ENCODE assay signal across 22 mouse cellular contexts in genomic region chr4:126683084-126683483, GRCm38 (mm10). TPM values are rescaled to one million over a fixed set of nuclear protein-coding genes. Genes with fewer than 3 reads are reported as not detected.
DNase-seq lines count a peak whose midpoint lies in the region; ATAC-seq and TF ChIP-seq lines count a peak whose summit lies in the region.
"Had no signal": no experiment of that assay in that cellular context is flagged by ENCODE, and none has a peak within 500 bp of the region (broad histone marks: within the 10 kb centered on the region; RNA-seq: fewer than 3 reads in every experiment).

No protein-coding gene starts in this region.

- no peak for DNase-seq in stomach, postnatal 0 days (ENCODE audit: low spot score)
- no peak for DNase-seq in MEL (ENCODE audit: low read depth, low spot score)
- DNase-seq in liver, embryonic 14.5 days (ENCODE audit: low read depth in 3 of 3, low spot score in 3 of 3) = no peak
- DNase-seq in lung, postnatal 10 days = no peak
- DNase-seq in ovary, postnatal 14 days (ENCODE audit: low spot score) = no peak
- DNase-seq in frontal cortex, postnatal 14 days (ENCODE audit: low spot score in 2 of 2) = no peak
- DNase-seq: cerebellum, postnatal 14 days; lung, adult 2 months; lung, postnatal 4 days; thymus, adult 18-20 months had no signal

- H3K36me3 ChIP-seq in stomach, embryonic 16.5 days (ENCODE audit: control insufficient read depth, insufficient read depth, low read length) = peaks cover 17% of the 10 kb centered on the region
- H3K36me3 ChIP-seq in stomach, postnatal 0 days (ENCODE audit: control insufficient read depth, insufficient read depth, low read length) = peaks cover 6% of the 10 kb centered on the region
- peaks cover 25 to 38% of the 10 kb centered on the region in 2 experiments for H3K36me3 ChIP-seq in MEL (ENCODE audit: control insufficient read depth in 1 of 2, insufficient read depth in 2 of 2, low read length in 2 of 2)
- peaks cover 30% of the 10 kb centered on the region for H3K36me3 ChIP-seq in liver, embryonic 14.5 days (replicated peaks; ENCODE audit: control insufficient read depth, insufficient read depth, low read depth)

- H3K27ac ChIP-seq in stomach, embryonic 16.5 days (ENCODE audit: low read length) = no peak overlapping the region
- H3K27ac ChIP-seq in stomach, postnatal 0 days (replicated peaks) = no peak overlapping the region
- peak overlapping the region; percentile 61 for H3K27ac ChIP-seq in MEL (ENCODE audit: control insufficient read depth, low read depth, low read length)
- H3K27ac ChIP-seq in liver, embryonic 14.5 days = peak overlapping the region; percentile 70
- H3K27ac ChIP-seq: forebrain, embryonic 13.5 days; heart, embryonic 15.5 days; kidney, embryonic 15.5 days; limb, embryonic 10.5 days; midbrain, embryonic 10.5 days had no signal

- TF ChIP-seq CTCF in stomach, postnatal 0 days (IDR thresholded peaks at IDR 0.05; ENCODE audit: low read depth) = no peak
- TF ChIP-seq CTCF in MEL (IDR thresholded peaks at IDR 0.05 in 2 of 3, conservative IDR thresholded peaks at IDR 0.05 in 1 of 3; ENCODE audit: control insufficient read depth in 1 of 3, insufficient read depth in 1 of 3, low read depth in 2 of 3, low read length in 3 of 3, poor library complexity in 1 of 3, severe bottlenecking in 1 of 3) = no peak
- TF ChIP-seq CTCF in liver, embryonic 14.5 days (IDR thresholded peaks at IDR 0.05; ENCODE audit: low read depth) = no peak

- peaks cover 4% of the 10 kb centered on the region; the same call in 1 of the 2 replicates for H3K4me1 ChIP-seq in stomach, embryonic 16.5 days (ENCODE audit: control insufficient read depth, insufficient read depth, low read length)
- H3K4me1 ChIP-seq in stomach, postnatal 0 days (replicated peaks; ENCODE audit: control insufficient read depth, insufficient read depth) = 0 out of 2 replicates have a peak, but pooled peaks cover 2% of the 10 kb centered on the region
- peaks cover 8 to 19% of the 10 kb centered on the region in 2 experiments for H3K4me1 ChIP-seq in MEL (ENCODE audit: control insufficient read depth in 1 of 2, insufficient read depth in 2 of 2, low read length in 2 of 2)
- peaks cover 23 to 26% of the 10 kb centered on the region in 2 experiments for H3K4me1 ChIP-seq in liver, embryonic 14.5 days (replicated peaks; ENCODE audit: control insufficient read depth in 2 of 2, insufficient read depth in 2 of 2, low read length in 1 of 2)

- H3K79me2 ChIP-seq in MEL (ENCODE audit: control insufficient read depth, insufficient read depth, low read length, poor library complexity) = peaks cover 45% of the 10 kb centered on the region

- no peaks in the 10 kb centered on the region for H3K9me3 ChIP-seq in stomach, embryonic 16.5 days (replicated peaks; ENCODE audit: control insufficient read depth, low read length)
- H3K9me3 ChIP-seq in stomach, postnatal 0 days (ENCODE audit: control insufficient read depth, low read length) = no peaks in the 10 kb centered on the region
- no peaks in the 10 kb centered on the region for H3K9me3 ChIP-seq in MEL (replicated peaks; ENCODE audit: insufficient read depth, low read length)
- no peaks in the 10 kb centered on the region for H3K9me3 ChIP-seq in liver, embryonic 14.5 days (ENCODE audit: control insufficient read depth, low read length)
- H3K9me3 ChIP-seq: forebrain, embryonic 13.5 days; heart, embryonic 15.5 days; kidney, embryonic 15.5 days; limb, embryonic 10.5 days; midbrain, embryonic 10.5 days had no signal

- 0 out of 2 replicates have a peak overlapping the region, but pooled peaks have one; percentile 16 for H3K9ac ChIP-seq in stomach, embryonic 16.5 days (ENCODE audit: low read length)
- no peak overlapping the region for H3K9ac ChIP-seq in stomach, postnatal 0 days (ENCODE audit: low read length)
- 0 out of 2 replicates have a peak overlapping the region, but pooled peaks have one; percentile 38 for H3K9ac ChIP-seq in MEL (ENCODE audit: control insufficient read depth, low read depth, low read length, poor library complexity, severe bottlenecking)
- H3K9ac ChIP-seq in liver, embryonic 14.5 days (replicated peaks) = peak overlapping the region; percentile 38; the same call in 1 of the 2 replicates
- H3K9ac ChIP-seq: forebrain, embryonic 13.5 days; heart, embryonic 15.5 days; kidney, embryonic 15.5 days had no signal

- no peak for TF ChIP-seq EP300 in stomach, postnatal 0 days (optimal IDR thresholded peaks at IDR 0.05)
- TF ChIP-seq EP300 in MEL (IDR thresholded peaks at IDR 0.05; ENCODE audit: low read depth in 1 of 2, low read length in 2 of 2) = no peak
- TF ChIP-seq EP300 in liver, embryonic 14.5 days (IDR thresholded peaks at IDR 0.05; ENCODE audit: low read depth) = no peak

- H3K4me2 ChIP-seq in stomach, embryonic 16.5 days (ENCODE audit: low read depth, low read length) = no peak overlapping the region
- H3K4me2 ChIP-seq in stomach, postnatal 0 days (replicated peaks; ENCODE audit: low read depth) = no peak overlapping the region
- H3K4me2 ChIP-seq in liver, embryonic 14.5 days (ENCODE audit: low read depth) = peak overlapping the region; percentile 53
- H3K4me2 ChIP-seq: forebrain, embryonic 13.5 days; heart, embryonic 15.5 days; kidney, embryonic 15.5 days had no signal

- 78% methylated on average over 3 of the region's 3 CpGs for WGBS in stomach, embryonic 16.5 days
- WGBS in stomach, postnatal 0 days = 68% methylated on average over 3 of the region's 3 CpGs
- 59% methylated on average over 3 of the region's 3 CpGs for WGBS in liver, embryonic 14.5 days (ENCODE audit: insufficient replicate concordance)

- no peak overlapping the region for H3K4me3 ChIP-seq in stomach, embryonic 16.5 days (replicated peaks; ENCODE audit: low read length)
- no peak overlapping the region for H3K4me3 ChIP-seq in stomach, postnatal 0 days (ENCODE audit: low read depth, low read length)
- peak overlapping the region in 1 of 2 experiments; percentile 72; a peak in 2 of 4 replicates for H3K4me3 ChIP-seq in MEL (ENCODE audit: control insufficient read depth in 1 of 2, insufficient read depth in 1 of 2, low read depth in 2 of 2, low read length in 2 of 2)
- H3K4me3 ChIP-seq in liver, embryonic 14.5 days (ENCODE audit: insufficient read depth in 1 of 2, low read depth in 2 of 2, low read length in 2 of 2) = 0 out of 4 replicates have a peak overlapping the region, but pooled peaks of 1 of the 2 experiments have one; percentile 16
- H3K4me3 ChIP-seq: forebrain, embryonic 13.5 days; heart, embryonic 15.5 days; kidney, embryonic 15.5 days; limb, embryonic 10.5 days; midbrain, embryonic 10.5 days had no signal

- no peak for TF ChIP-seq POLR2A in MEL (IDR thresholded peaks at IDR 0.05; ENCODE audit: control insufficient read depth in 1 of 2, insufficient read depth in 1 of 2, low read depth in 1 of 2, low read length in 2 of 2, poor library complexity in 1 of 2)

- ATAC-seq in stomach, embryonic 16.5 days (ENCODE audit: insufficient read depth, low FRiP score) = no peak
- no peak for ATAC-seq in stomach, postnatal 0 days (ENCODE audit: low FRiP score, low TSS enrichment)
- no peak for ATAC-seq in liver, embryonic 14.5 days (ENCODE audit: insufficient read depth)
- ATAC-seq: forebrain, embryonic 13.5 days; intestine, embryonic 16.5 days had no signal

- TF ChIP-seq RAD21 in MEL (IDR thresholded peaks at IDR 0.05; ENCODE audit: low read depth, low read length) = no peak

- no peaks in the 10 kb centered on the region for H3K27me3 ChIP-seq in stomach, embryonic 16.5 days (ENCODE audit: control insufficient read depth, insufficient read depth, low read length)
- no peaks in the 10 kb centered on the region for H3K27me3 ChIP-seq in stomach, postnatal 0 days (ENCODE audit: control insufficient read depth, insufficient read depth, low read length)
- no peaks in the 10 kb centered on the region for H3K27me3 ChIP-seq in MEL (ENCODE audit: control insufficient read depth in 1 of 2, insufficient read depth in 2 of 2, low read length in 2 of 2)
- H3K27me3 ChIP-seq in liver, embryonic 14.5 days (ENCODE audit: control insufficient read depth, insufficient read depth, low read length) = no peaks in the 10 kb centered on the region
- H3K27me3 ChIP-seq: forebrain, embryonic 13.5 days; heart, embryonic 15.5 days; kidney, embryonic 15.5 days had no signal

TF ChIP-seq in MEL, 35 proteins besides CTCF, POLR2A, EP300 and RAD21:
- TF ChIP-seq ETS1 (IDR thresholded peaks at IDR 0.05; ENCODE audit: low read depth, low read length) (no peak), TBP (IDR thresholded peaks at IDR 0.05; ENCODE audit: low read depth, low read length) (no peak), ZMIZ1 (IDR thresholded peaks at IDR 0.05; ENCODE audit: low read depth, low read length) (no peak), TAL1 (IDR thresholded peaks at IDR 0.05; ENCODE audit: low read length) (no peak), SMC3 (IDR thresholded peaks at IDR 0.05; ENCODE audit: low read depth, low read length) (no peak)

RNA-seq across cellular contexts. Expression of gene Psmb2, which starts 5.7 kb away (rescaled TPM):
- polyA plus RNA-seq in stomach, embryonic 16.5 days (2015; fragmentation: Nextera tagmentation; extraction: Ambion mirVana) = 432 and 438 TPM in 2 replicates
- 366 and 389 TPM in 2 replicates for polyA plus RNA-seq in stomach, postnatal 0 days (2015; fragmentation: Nextera tagmentation; extraction: Ambion mirVana)
- 201 and 224 TPM in 2 replicates for total RNA-seq in MEL (2012; rRNA removed)
- 100 to 1,000 TPM in 1 of 2 experiments, not detected in 1; 433 TPM for polyA plus RNA-seq in MEL (2012; ENCODE audit: insufficient read depth in 1 of 2, insufficient read length in 2 of 2, low read depth in 1 of 2, low replicate concordance in 2 of 2, missing spikeins in 1 of 2)
- 124 and 129 TPM in 2 replicates for polyA plus RNA-seq in liver, embryonic 14.5 days (2012; rRNA removed)
- 286 and 298 TPM in 2 replicates for polyA plus RNA-seq in liver, embryonic 14.5 days (2014; fragmentation: Nextera tagmentation; extraction: Ambion mirVana)

RNA-seq across cellular contexts. Expression of gene Tfap2e, which starts 53.0 kb away (rescaled TPM):
- not detected in 2 replicates for polyA plus RNA-seq in stomach, embryonic 16.5 days (2015; fragmentation: Nextera tagmentation; extraction: Ambion mirVana)
- polyA plus RNA-seq in stomach, postnatal 0 days (2015; fragmentation: Nextera tagmentation; extraction: Ambion mirVana) = 0.80 and 1.0 TPM in 2 replicates
- total RNA-seq in MEL (2012; rRNA removed) = not detected in 2 replicates
- under 1 TPM in 1 of 2 experiments, not detected in 1; 0.03 TPM for polyA plus RNA-seq in MEL (2012; ENCODE audit: insufficient read depth in 1 of 2, insufficient read length in 2 of 2, low read depth in 1 of 2, low replicate concordance in 2 of 2, missing spikeins in 1 of 2)
- not detected in 2 replicates for polyA plus RNA-seq in liver, embryonic 14.5 days (2012; rRNA removed)
- not detected in 2 replicates for polyA plus RNA-seq in liver, embryonic 14.5 days (2014; fragmentation: Nextera tagmentation; extraction: Ambion mirVana)
- total RNA-seq: adrenal gland, adult 18-20 months; gastrocnemius, postnatal 4 days; layer of hippocampus, postnatal 25 days had no signal
- polyA plus RNA-seq: heart, embryonic 15.5 days; intestine, embryonic 16.5 days; kidney, embryonic 15.5 days; large intestine, adult 2 months; limb, embryonic 10.5 days; neural tube, embryonic 14.5 days had no signal

Comparison
In these comparisons a context has a peak if more than half of its experiments do, and no peak if none do; other contexts are left out.
1. H3K27ac ChIP-seq: peak in MEL (single experiment) and liver, embryonic 14.5 days (single experiment); none in stomach, embryonic 16.5 days (single experiment) and stomach, postnatal 0 days (single experiment).